Mouse (Mus musculus) left cerebral cortex, adult 6 months (tissue): Measurements from ENCODE around the gene Olfr1336. TPM values are rescaled to one million over a fixed set of nuclear protein-coding genes. Genes with fewer than 3 reads are reported as not detected.

ENCODE experiments used
- long read RNA-seq, 2 experiments: library from polyadenylated mRNA; unstranded; transcript quantifications; one replicate each; pipeline ENCODE4 v2.0.0; 2019 to 2020
- polyA plus RNA-seq: library from polyadenylated mRNA; unstranded; fragments of <200 nt; fragmentation: Nextera tagmentation; gene quantifications from 2 replicates; pipeline ENCODE4 v1.2.3, GENCODE M21; 2021

Olfr1336 gene
- polyA plus RNA-seq: not detected in 2 replicates
- long read RNA-seq, experiment 1: 0 reads
- long read RNA-seq, experiment 2: 0 reads

GRCm38 (mm10) chr7:6455868-6456267 is at the start of gene Olfr1336:
Gene Olfr1336, plus strand, starts transcription at chr7:6456168.

GRCm38 (mm10) chr7:6410043-6410442 is 45.9 kb upstream of the Olfr1336 start, which contains the start of gene Gm20715:
Gene Gm20715, plus strand, starts transcription at chr7:6410277.

GRCm38 (mm10) chr7:6438388-6438787 is 17.6 kb upstream of the Olfr1336 start, which contains the start of gene Olfr1344:
Gene Olfr1344, plus strand, starts transcription at chr7:6438688.

GRCm38 (mm10) chr7:6466951-6467350 is 11.0 kb downstream of the Olfr1336 start, which contains the start of gene Olfr1346:
Gene Olfr1346, plus strand, starts transcription at chr7:6467101.

GRCm38 (mm10) chr7:6486841-6487240 is 30.9 kb downstream of the Olfr1336 start, which contains the start of gene Olfr5:
Gene Olfr5, minus strand, starts transcription at chr7:6486941.

GRCm38 (mm10) chr7:6499655-6500054 is 43.7 kb downstream of the Olfr1336 start, which contains the start of gene Olfr1347:
Gene Olfr1347, minus strand, starts transcription at chr7:6499755.

GRCm38 (mm10) chr7:6508648-6509047 is 52.7 kb downstream of the Olfr1336 start, which contains the start of gene Olfr1348:
Gene Olfr1348, minus strand, starts transcription at chr7:6508748.

Other genes starting within 250 kb of the Olfr1336 start
- not detected in 2 replicates for gene Zscan5b, start 233.9 kb upstream of the Olfr1336 start, polyA plus RNA-seq
- not detected in 2 replicates for gene Epp13, start 203.5 kb upstream of the Olfr1336 start, polyA plus RNA-seq
- gene Zfp667, start 169.6 kb upstream of the Olfr1336 start, polyA plus RNA-seq: 7.6 and 11.4 TPM in 2 replicates
- 5.6 and 6.3 TPM in 2 replicates for gene Zfp583, start 124.9 kb upstream of the Olfr1336 start, polyA plus RNA-seq
- gene Gm3854, start 112.4 kb upstream of the Olfr1336 start, polyA plus RNA-seq: 1.5 and 2.5 TPM in 2 replicates
- gene Zfp78, start 92.9 kb upstream of the Olfr1336 start, polyA plus RNA-seq: 2.7 and 4.1 TPM in 2 replicates
- 3.2 and 6.0 TPM in 2 replicates for gene Zfp28, start 72.9 kb upstream of the Olfr1336 start, polyA plus RNA-seq
- 4.0 and 5.4 TPM in 2 replicates for gene Smim17, start 57.5 kb upstream of the Olfr1336 start, polyA plus RNA-seq
- 0.09 TPM in 1 of 2 replicates, not detected in the other for gene Gm20715, start 45.9 kb upstream of the Olfr1336 start, polyA plus RNA-seq
- gene Olfr1344, start 17.5 kb upstream of the Olfr1336 start, polyA plus RNA-seq: 1.1 and 1.2 TPM in 2 replicates
- gene Olfr1346, start 10.9 kb downstream of the Olfr1336 start, polyA plus RNA-seq: not detected in 2 replicates
- gene Olfr5, start 30.8 kb downstream of the Olfr1336 start, polyA plus RNA-seq: not detected in 2 replicates
- not detected in 2 replicates for gene Olfr1347, start 43.6 kb downstream of the Olfr1336 start, polyA plus RNA-seq
- gene Olfr1348, start 52.6 kb downstream of the Olfr1336 start, polyA plus RNA-seq: not detected in 2 replicates
- gene Olfr1349, start 66.8 kb downstream of the Olfr1336 start, polyA plus RNA-seq: not detected in 2 replicates
- not detected in 2 replicates for gene Olfr1350, start 108.7 kb downstream of the Olfr1336 start, polyA plus RNA-seq
- 0.65 and 0.99 TPM in 2 replicates for gene Zim1, start 240.3 kb downstream of the Olfr1336 start, polyA plus RNA-seq